Mouse (Mus musculus) midbrain, embryonic 15.5 days (tissue): ENCODE results near the gene Hist1h2bj. TPM values are rescaled to one million over a fixed set of nuclear protein-coding genes. Genes with fewer than 3 reads are reported as not detected.

Experiments used
- ATAC-seq: fragments of 200-750 bp; cut with Nextera tagmentation; replicated peaks from 2 replicates; pipeline ENCODE4 v1.8.0; 2017; ENCODE audit warnings: moderate TSS enrichment
- H3K27ac ChIP-seq: fragments of 300-500 bp; sonication (generic); 2 replicates; pipeline ENCODE4 v1.5.1; 2015; ENCODE audit warnings: mild to moderate bottlenecking, inconsistent platforms
- H3K27me3 ChIP-seq: fragments of 300-500 bp; sonication (generic); replicated peaks from 2 replicates; pipeline ENCODE4 v1.6.1; 2015; ENCODE audit warnings: inconsistent platforms
- H3K36me3 ChIP-seq: fragments of 300-500 bp; sonication (generic); replicated peaks from 2 replicates; pipeline ENCODE4 v1.6.1; 2015; ENCODE audit warnings: inconsistent platforms
- H3K4me1 ChIP-seq: fragments of 300-500 bp; sonication (generic); 2 replicates; pipeline ENCODE4 v1.6.1; 2015; ENCODE audit warnings: inconsistent platforms
- H3K4me2 ChIP-seq: fragments of 300-500 bp; sonication (generic); 2 replicates; pipeline ENCODE4 v1.6.1; 2015; ENCODE audit warnings: inconsistent platforms, mild to moderate bottlenecking, moderate library complexity
- H3K4me3 ChIP-seq: fragments of 300-500 bp; sonication (generic); 2 replicates; pipeline ENCODE4 v1.5.1; 2015; ENCODE audit warnings: mild to moderate bottlenecking, inconsistent platforms
- H3K9ac ChIP-seq: fragments of 300-500 bp; sonication (generic); 2 replicates; pipeline ENCODE4 v1.6.1; 2015; ENCODE audit warnings: mild to moderate bottlenecking, inconsistent platforms
- H3K9me3 ChIP-seq: fragments of 300-500 bp; sonication (generic); 2 replicates; pipeline ENCODE4 v1.6.1; 2016; ENCODE audit warnings: inconsistent platforms
- WGBS: fragments of 180-500 bp; shearing (Covaris S2); methylation state at CpG from one replicate; pipeline ENCODE4 v1.1.7; 2015; ENCODE audit warnings: mixed read lengths; 5-methylcytosine and 5-hydroxymethylcytosine counted together
- polyA plus RNA-seq: library from polyadenylated mRNA; unstranded; fragments of >200 nt; fragmentation: Nextera tagmentation; extraction: Ambion mirVana; gene quantifications from 2 replicates; pipeline ENCODE4 v1.2.1, GENCODE M21; 2015

The Hist1h2bj gene
- polyA plus RNA-seq, 1 experiment from 2014 or later, result 3.0 TPM

DNA sequence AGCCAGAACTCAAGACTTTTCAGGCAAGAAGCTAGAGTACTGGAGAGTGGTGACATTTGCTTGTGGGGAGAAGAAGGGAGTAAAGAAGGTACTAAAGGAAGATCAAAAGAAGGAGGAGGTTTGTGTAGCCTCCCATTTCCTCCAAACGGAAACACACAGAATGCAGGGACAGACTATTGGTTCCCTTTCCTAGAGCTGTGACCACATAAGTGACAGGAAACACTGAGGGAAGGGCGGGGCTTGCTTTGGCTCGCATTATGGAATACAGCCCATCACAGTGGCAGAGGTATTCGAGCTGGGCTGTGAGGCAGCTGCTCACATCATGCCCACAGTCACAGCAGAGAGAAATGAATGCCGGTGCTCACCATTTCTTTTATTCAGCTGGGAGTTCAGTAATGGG is 41.2 kb upstream of the Hist1h2bj start:
- Histone ChIP-seq H3K4me3 (no peak overlapping the region), H3K9me3 (no peaks in the 10 kb centered on the region), H3K4me2 (no peak overlapping the region), H3K9ac (no peak overlapping the region), H3K4me1 (peaks cover 19% of the 10 kb centered on the region), H3K27me3 (peaks cover 99% of the 10 kb centered on the region), H3K36me3 (no peaks in the 10 kb centered on the region), H3K27ac (no peak overlapping the region)
- WGBS, result 39% methylated on average over 5 of the region's 5 CpGs
- no peak for ATAC-seq

GRCm38 (mm10) chr13:22005605-22006333 is 37.2 kb upstream of the Hist1h2bj start:
- WGBS, result under 1% methylated on average over 45 of the region's 45 CpGs
- no peak overlapping the region for H3K27ac ChIP-seq

GRCm38 (mm10) chr13:22006334-22007120 is 36.5 kb upstream of the Hist1h2bj start:
- ATAC-seq, result peak; percentile 55
- Histone ChIP-seq H3K36me3 (no peaks in the 10 kb centered on the region), H3K27me3 (peaks cover 97% of the 10 kb centered on the region), H3K27ac (no peak overlapping the region), H3K4me1 (peaks cover 19% of the 10 kb centered on the region), H3K4me3 (peak overlapping the region; percentile 39), H3K4me2 (peak overlapping the region; percentile 75), H3K9me3 (no peaks in the 10 kb centered on the region), H3K9ac (peak overlapping the region; percentile 35)
- WGBS, result 0% methylated on average over 38 of the region's 38 CpGs

More at GRCm38 (mm10) chr13:22005605-22006333, 37.2 kb upstream of the Hist1h2bj start:
- peak; percentile 84 for ATAC-seq
- Histone ChIP-seq H3K9ac (peak overlapping the region; percentile 35), H3K27me3 (peaks cover 99% of the 10 kb centered on the region), H3K4me3 (peak overlapping the region; percentile 39), H3K9me3 (no peaks in the 10 kb centered on the region), H3K4me1 (peaks cover 19% of the 10 kb centered on the region), H3K4me2 (peak overlapping the region; percentile 75), H3K36me3 (no peaks in the 10 kb centered on the region)

- H3K27ac ChIP-seq, result no peak overlapping the region
- H3K36me3 ChIP-seq, result no peaks in the 10 kb centered on the region
- peaks cover 19% of the 10 kb centered on the region for H3K4me1 ChIP-seq
- H3K27me3 ChIP-seq, result peaks cover 94% of the 10 kb centered on the region
- ATAC-seq, result no peak
- no peak overlapping the region for H3K9ac ChIP-seq
- peak overlapping the region; percentile 75 for H3K4me2 ChIP-seq
- no peaks in the 10 kb centered on the region for H3K9me3 ChIP-seq
- H3K4me3 ChIP-seq, result peak overlapping the region; percentile 39
- 3% methylated on average over 18 of the region's 18 CpGs for WGBS
These were observed 35.9 kb upstream of the Hist1h2bj start for GRCm38 (mm10) chr13:22007121-22007510.

GRCm38 (mm10) chr13:22007872-22008271 is 35.1 kb upstream of the Hist1h2bj start:
- no peak overlapping the region for H3K4me3 ChIP-seq
- H3K4me1 ChIP-seq, result peaks cover 19% of the 10 kb centered on the region
- peaks cover 94% of the 10 kb centered on the region for H3K27me3 ChIP-seq
- WGBS, result 43% methylated on average over 7 of the region's 7 CpGs
- no peaks in the 10 kb centered on the region for H3K9me3 ChIP-seq
- no peak overlapping the region for H3K4me2 ChIP-seq
- H3K36me3 ChIP-seq, result no peaks in the 10 kb centered on the region
- H3K9ac ChIP-seq, result no peak overlapping the region
- no peak overlapping the region for H3K27ac ChIP-seq
- ATAC-seq, result no peak

DNA sequence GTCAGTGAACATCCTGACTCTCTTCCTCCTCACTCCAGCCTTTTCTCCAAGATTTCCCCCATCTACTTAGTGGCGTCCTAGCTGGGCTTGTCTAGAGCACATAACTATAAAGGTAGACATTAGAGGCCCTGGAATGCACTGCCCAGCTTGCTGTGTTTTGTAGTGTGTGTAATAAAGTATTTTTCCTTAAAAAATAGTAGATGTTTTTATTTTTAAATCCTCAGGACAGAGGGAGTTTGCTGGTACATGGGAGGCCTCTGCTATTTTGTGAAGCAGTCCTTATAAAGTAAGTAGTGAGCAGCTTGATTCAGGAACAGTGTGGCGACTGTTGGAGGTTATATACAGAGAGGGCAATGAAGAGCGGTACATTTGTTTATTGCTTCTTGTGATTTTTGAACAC is 34.3 kb upstream of the Hist1h2bj start:
- no peak overlapping the region for H3K27ac ChIP-seq
- H3K4me2 ChIP-seq, result no peak overlapping the region
- no peaks in the 10 kb centered on the region for H3K9me3 ChIP-seq
- H3K9ac ChIP-seq, result no peak overlapping the region
- H3K36me3 ChIP-seq, result no peaks in the 10 kb centered on the region
- 77% methylated on average over 3 of the region's 3 CpGs for WGBS
- peaks cover 19% of the 10 kb centered on the region for H3K4me1 ChIP-seq
- no peak overlapping the region for H3K4me3 ChIP-seq
- ATAC-seq, result no peak
- H3K27me3 ChIP-seq, result peaks cover 91% of the 10 kb centered on the region

GRCm38 (mm10) chr13:22009642-22010041 is 33.4 kb upstream of the Hist1h2bj start, which contains the start of gene Prss16:
Gene Prss16 (minus strand): TSS chr13:22009742.
- H3K4me2 ChIP-seq, result no peak within 1 kb of the TSS
- WGBS, result 35% methylated on average over 6 of the region's 7 CpGs
- ATAC-seq, result no peak
- no peak within 1 kb of the TSS for H3K27ac ChIP-seq
- H3K4me3 ChIP-seq, result no peak within 1 kb of the TSS
- peaks cover 90% of the 10 kb centered on the region for H3K27me3 ChIP-seq
- H3K9ac ChIP-seq, result no peak within 1 kb of the TSS
- H3K4me1 ChIP-seq, result peaks cover 23% of the 10 kb centered on the region
- H3K36me3 ChIP-seq, result no peaks in the 10 kb centered on the region
- no peaks in the 10 kb centered on the region for H3K9me3 ChIP-seq

- H3K4me3 ChIP-seq, result no peak overlapping the region
- H3K9ac ChIP-seq, result no peak overlapping the region
- peaks cover 83% of the 10 kb centered on the region for H3K27me3 ChIP-seq
- no peaks in the 10 kb centered on the region for H3K36me3 ChIP-seq
- H3K27ac ChIP-seq, result no peak overlapping the region
- no peak overlapping the region for H3K4me2 ChIP-seq
- H3K9me3 ChIP-seq, result 0 out of 2 replicates have a peak, but pooled peaks cover 4% of the 10 kb centered on the region
- WGBS, result 18% methylated on average over 13 of the region's 13 CpGs
- peaks cover 4% of the 10 kb centered on the region; the same call in 1 of the 2 replicates for H3K4me1 ChIP-seq
- ATAC-seq, result no peak
These were observed 29.3 kb upstream of the Hist1h2bj start for GRCm38 (mm10) chr13:22013716-22014115.

- 11% methylated on average over 17 of the region's 17 CpGs for WGBS
- Histone ChIP-seq H3K4me2 (no peak overlapping the region), H3K9ac (no peak overlapping the region), H3K27me3 (peaks cover 83% of the 10 kb centered on the region), H3K9me3 (0 out of 2 replicates have a peak, but pooled peaks cover 4% of the 10 kb centered on the region), H3K27ac (no peak overlapping the region), H3K4me1 (peaks cover 4% of the 10 kb centered on the region; the same call in 1 of the 2 replicates), H3K36me3 (no peaks in the 10 kb centered on the region), H3K4me3 (no peak overlapping the region)
- ATAC-seq, result no peak
These were observed 28.6 kb upstream of the Hist1h2bj start for GRCm38 (mm10) chr13:22014411-22014845.

DNA sequence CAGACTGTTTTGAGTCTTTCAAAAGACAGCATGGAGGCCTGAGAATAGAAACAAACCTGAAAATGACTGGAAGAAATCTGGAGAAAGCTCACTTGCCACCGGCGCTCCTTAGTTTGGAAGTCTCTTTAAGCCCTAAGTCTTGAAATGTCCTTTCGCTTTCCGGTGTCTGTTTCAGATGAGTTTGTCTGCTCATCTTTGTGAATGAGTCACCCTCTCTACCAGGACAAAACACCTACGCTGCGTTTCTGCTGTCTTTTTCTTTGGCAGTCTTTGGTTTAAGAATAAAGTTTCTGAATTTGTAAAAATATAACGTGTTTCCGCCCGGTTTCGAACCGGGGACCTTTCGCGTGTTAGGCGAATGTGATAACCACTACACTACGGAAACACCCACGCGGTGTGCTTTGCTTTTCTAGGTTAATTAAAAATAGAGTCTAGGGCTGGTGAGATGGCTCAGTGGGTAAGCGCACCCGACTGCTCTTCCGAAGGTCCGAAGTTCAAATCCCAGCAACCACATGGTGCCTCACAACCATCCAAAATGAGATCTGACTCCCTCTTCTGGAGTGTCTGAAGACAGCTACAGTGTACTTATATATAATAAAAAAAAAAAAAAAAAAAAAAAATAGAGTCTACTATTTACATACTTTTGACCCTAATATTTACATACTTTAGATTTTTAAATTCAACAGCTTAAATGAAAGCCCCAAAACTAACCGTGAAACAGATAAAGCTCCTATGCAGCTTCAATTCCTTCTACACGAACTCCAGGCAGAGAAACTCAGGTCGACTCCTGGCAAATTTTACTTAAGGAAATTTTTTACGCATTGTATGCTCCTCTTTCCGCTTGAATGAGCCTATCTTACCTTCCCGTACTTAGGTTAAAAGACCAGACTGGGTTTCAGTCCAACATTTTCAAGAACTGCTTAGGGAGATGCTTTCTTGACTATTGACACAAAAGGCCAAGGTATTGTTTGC is 27.2 kb upstream of the Hist1h2bj start:
- no peaks in the 10 kb centered on the region for H3K36me3 ChIP-seq
- no peak overlapping the region for H3K4me2 ChIP-seq
- ATAC-seq, result no peak
- peaks cover 14% of the 10 kb centered on the region for H3K4me1 ChIP-seq
- no peak overlapping the region for H3K27ac ChIP-seq
- no peak overlapping the region for H3K4me3 ChIP-seq
- H3K27me3 ChIP-seq, result peaks cover 77% of the 10 kb centered on the region
- no peak overlapping the region for H3K9ac ChIP-seq
- H3K9me3 ChIP-seq, result 0 out of 2 replicates have a peak, but pooled peaks cover 4% of the 10 kb centered on the region
- 14% methylated on average over 27 of the region's 27 CpGs for WGBS

GRCm38 (mm10) chr13:22019934-22020835 is 22.8 kb upstream of the Hist1h2bj start:
- H3K4me3 ChIP-seq, result peak overlapping the region; percentile 35
- no peak overlapping the region for H3K9ac ChIP-seq

More at GRCm38 (mm10) chr13:22019934-22020835, 22.8 kb upstream of the Hist1h2bj start:
- under 1% methylated on average over 44 of the region's 44 CpGs for WGBS
- Histone ChIP-seq H3K27me3 (peaks cover 55% of the 10 kb centered on the region), H3K4me2 (peak overlapping the region; percentile 50), H3K4me1 (peaks cover 21% of the 10 kb centered on the region), H3K9me3 (0 out of 2 replicates have a peak, but pooled peaks cover 3% of the 10 kb centered on the region), H3K27ac (no peak overlapping the region), H3K36me3 (no peaks in the 10 kb centered on the region)
- ATAC-seq, result no peak
